Mouse (Mus musculus) T-helper 1 cell (primary cell): ENCODE results near the gene Tmco4.

Source experiments
- in situ Hi-C: fragments of 300-600 bp; cut with MboI, MseI; formaldehyde crosslinking; loops from one replicate; pipeline ENCODE4 v1.15.1; 2025; ENCODE audit warnings: high pct_unique_total_duplicates

Tmco4 gene

DNA sequence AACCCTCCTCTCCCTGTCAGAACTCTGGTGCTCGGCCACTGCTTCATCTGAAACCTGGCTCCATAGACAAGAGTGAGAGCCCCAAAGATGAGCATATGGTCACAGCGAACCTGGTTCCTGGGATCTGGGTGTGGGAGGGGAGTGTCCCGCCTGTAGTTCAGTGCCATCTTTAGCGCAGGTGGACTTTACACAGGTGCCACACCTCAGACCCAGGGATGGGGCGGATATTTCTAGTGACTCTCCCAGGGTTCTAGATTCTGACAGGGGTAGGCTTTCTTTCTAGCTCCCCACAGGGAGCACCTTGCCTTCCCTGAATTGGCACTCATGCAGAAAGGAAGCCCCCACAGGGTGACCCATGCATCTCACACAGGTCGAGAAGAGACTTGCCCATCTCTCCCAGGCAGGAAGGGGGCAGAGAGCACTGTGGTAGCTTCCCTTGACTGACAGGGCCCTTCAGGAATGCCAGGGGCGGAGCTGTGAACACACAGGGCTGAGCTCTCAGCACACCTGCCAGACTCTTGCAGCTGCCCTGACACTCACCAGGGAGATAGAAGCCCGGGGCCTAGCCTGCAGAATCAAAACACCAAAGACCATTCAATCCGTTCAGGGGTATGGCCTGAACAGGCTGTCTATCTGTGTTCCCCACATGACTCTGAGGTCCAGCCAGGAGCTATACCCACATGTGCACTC is 116.4 kb downstream of the Tmco4 start:
- in situ Hi-C loops = loop anchor here (5.0 to 10.0 kb wide), 2 partner anchors 133 to 226 kb away; partner anchors contain the start of genes Akr7a5 and Pqlc2

DNA sequence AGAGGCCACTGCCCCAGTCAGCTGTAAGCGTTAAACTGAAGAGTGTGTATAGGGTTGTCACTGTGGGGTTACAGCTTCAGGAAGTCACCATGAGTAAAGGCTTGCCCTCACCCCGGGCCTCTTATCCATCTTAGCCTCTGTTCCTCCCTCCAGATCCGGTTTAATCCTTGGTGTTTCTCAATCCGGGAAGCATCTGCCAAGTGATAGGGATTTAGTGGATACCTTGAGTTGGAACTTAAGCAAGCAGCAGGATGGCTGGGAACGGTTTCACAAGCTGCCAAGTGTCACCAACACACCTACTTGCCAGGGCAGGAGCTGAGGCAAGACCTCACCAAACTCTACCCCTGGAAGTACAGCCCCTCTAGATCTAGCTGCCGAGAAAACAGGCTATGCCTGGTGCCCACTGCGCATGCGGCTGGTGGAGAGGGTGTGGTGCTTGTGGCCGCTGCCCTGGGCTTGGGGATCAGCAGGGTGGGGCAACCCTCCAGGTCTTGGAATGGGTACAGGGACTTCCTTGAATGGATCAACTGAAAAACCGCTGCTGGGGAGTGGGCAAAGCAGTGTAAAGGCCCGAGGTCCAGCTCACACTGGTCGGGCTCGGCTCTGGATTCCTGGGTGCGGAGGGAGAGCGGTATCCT is 117.7 kb downstream of the Tmco4 start:
- in situ Hi-C loops = no loop called here

DNA sequence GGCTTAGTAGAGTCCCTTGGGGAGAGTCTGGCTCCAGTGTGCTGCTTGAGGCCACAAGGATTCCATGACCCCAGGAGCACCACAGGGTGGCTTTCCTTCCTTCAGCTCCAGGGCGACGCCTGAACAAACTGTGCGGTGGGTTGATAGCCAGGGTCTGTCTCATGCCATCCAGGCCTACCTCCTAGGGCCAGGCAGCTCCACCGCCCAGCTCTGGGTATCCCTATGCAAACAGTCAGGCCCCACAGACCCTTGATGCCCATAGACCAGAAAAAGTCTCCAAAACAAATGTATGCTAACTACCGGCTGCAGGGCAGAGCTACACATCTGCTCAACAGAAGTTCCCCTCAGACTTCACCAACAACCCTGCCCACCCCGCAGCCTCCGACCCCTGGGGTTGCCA is 118.4 kb downstream of the Tmco4 start:
- in situ Hi-C loops = no loop called here

DNA sequence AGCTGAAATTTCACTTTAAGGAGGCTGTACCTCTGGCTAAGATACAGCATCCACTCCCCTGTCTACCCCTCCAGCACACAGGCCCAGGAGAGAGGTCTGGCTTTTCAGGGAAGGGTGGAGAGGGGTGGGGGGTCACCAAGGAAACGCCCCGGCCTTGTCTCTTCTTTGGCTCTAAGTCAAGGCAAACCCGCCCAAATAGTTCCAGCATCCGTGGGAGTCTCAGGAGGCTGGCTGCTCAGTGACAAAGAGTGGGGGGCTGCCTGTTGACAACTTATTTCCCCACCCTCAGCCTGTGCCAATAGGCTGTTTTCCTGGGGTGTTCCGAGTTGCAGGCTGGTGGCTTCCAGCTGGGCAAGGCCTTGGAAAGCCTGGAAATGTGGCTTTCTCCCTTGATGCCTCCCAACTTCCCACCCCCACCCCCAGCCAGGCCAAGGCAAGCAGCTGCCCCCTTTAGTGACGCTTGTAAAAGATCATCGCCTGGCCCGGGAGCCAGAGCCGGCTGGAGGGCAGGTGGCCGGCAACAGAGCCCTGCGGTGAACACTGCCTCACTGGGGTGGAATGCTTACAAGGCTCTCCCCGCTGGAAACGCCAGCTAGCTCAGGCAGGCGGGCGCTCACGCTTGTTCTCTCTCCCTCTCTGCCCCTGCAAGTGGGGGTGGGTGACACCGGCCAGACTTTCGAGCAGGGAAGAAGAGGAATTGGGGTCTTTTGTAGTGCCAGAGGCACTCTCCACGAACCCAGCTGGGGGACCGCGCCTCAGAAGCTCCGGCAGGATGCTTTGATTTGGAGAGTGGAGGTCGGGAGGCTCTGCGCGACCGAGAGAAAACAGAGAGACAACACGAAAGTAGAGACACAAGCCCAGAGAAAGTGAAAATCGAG is 119.0 kb downstream of the Tmco4 start:
- in situ Hi-C loops = no loop called here

DNA sequence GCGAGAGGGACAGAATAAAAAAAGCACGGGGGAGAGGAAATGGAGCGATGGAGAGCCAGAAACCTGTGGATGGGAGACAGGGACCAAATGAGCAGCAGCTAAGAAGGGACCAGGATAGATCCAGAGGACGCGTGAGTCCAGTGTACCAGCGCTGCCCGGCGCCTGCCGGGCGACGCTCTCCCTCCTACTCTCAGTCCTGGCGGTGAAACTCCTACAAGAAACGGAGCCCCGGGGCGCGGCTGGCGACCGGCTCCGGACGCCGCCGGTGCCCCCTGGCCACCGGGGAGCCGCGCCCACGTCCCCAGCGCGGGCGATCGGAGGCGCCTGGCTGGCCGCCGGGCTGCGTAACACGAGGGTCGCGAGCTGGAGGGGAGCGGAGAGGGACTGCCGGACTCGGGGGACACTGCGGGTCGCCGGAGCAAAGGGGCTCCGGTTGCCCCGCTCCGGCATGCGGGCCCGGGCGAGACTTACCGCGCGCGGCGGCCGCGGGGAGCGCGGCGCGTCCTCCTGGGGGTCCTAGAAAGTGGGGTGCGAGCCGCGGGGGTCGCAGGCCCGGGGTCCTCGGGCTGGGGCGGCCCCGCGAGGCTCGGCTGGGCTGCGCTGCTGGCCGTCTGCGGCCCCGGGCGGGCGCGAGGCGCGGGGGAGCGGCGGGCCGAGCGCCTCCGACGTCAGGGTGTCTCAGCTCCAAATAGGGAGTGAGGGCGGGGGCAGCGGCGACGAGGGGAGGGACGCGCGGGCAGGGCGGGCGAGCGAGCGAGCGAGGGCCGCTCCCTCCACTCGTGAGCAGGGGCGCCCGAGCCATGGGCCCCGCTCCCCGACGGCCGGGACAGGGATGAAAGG is 119.9 kb downstream of the Tmco4 start, which contains the start of gene Nbl1:
Gene Nbl1 (minus strand): TSS at position 638 of the 840 bp plus-strand sequence.
- in situ Hi-C loops = no loop called here

DNA sequence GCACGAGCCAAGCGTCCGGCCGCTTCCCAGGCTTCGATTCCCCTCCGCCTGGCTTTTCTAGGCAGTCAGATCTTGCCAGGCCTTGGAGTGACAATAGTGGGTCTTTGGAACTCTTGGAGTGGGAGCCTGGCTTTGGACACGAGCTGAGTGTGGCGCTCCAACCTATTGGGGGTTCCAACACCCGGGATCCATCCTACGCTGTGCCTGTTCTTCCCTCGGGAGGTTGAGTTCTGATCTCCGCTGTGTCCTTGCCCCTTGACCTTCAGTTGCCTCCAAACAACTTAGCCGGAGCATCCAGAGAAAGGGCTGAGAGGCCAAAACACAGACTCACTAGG is 120.5 kb downstream of the Tmco4 start:
- in situ Hi-C loops = no loop called here

DNA sequence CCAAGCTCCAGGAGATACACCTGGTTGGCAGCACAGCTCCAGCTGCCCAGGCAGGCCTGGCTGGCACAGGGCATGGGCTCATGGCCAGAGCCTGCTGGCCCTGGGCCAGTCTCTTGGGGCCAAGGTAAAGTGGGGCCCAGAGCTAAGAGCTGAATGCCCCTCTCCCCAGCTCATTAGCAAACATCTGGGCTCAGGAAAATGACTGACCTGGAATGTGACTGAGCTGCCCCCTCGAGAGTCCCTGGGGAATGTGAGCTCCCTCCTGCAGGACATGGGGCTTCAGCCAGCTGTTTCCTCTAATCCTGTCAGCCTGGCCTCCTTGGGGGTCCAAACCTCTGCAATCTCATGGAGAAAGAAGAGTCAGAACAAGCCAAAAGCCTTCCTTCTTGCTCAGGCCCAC is 122.7 kb downstream of the Tmco4 start:
- in situ Hi-C loops = no loop called here

DNA sequence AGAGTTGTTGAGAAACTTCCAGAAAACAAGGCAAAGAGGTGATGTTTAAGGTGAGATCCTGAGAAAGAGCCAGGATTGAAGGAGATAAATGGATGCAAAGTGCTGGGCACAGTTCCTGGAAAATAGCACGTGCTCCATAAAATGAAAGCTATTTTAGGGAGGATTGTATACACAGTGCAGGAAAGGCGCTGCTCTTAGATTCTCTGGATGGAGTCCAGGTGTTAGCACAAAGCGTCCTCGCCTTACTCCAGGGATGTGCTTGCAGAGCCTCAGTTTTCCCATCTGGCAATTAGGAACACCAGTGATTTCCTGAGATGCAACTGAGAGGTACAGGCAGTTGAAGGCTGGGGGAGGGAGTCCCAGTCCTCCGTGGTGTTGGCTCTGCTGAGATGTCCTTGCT is 123.5 kb downstream of the Tmco4 start:
- in situ Hi-C loops = no loop called here

DNA sequence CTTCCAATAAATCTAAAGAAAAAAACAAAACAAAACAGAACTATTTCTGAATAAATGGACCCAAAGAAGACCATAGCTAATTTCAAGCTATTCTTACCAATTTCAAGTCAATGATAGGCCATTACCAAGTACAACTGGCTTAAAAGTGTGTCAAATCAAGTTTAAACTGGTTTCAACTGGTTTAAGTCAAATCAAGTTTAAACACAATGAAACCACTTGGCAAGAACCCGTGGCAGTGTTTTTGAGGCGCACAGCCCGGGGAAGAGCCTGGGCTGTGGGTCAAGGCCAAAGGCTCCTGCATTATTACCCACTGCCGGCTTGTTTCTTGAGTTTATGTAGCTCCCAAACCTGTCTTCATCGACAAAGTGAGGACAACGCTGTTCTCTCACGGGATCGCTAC is 127.6 kb downstream of the Tmco4 start:
- in situ Hi-C loops = no loop called here

DNA sequence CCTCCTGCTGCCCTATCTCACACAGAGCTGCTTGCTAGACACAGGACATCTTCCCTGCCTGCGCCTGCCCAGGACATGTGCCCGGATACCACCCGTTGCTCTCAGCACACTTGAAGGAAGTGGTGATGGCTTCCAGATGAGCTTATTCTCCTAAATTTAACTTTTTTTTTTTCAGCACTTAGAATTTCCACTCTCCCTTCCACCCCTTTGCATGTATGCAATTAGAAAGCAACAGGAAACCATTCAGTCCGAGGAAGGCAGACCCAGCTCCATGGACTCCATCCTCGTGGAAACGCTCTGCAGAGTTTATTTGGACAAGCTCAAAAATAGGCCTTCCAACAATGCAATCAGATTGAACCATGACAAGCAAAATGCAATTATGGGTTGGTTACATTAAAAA is 128.9 kb downstream of the Tmco4 start:
- in situ Hi-C loops = no loop called here

DNA sequence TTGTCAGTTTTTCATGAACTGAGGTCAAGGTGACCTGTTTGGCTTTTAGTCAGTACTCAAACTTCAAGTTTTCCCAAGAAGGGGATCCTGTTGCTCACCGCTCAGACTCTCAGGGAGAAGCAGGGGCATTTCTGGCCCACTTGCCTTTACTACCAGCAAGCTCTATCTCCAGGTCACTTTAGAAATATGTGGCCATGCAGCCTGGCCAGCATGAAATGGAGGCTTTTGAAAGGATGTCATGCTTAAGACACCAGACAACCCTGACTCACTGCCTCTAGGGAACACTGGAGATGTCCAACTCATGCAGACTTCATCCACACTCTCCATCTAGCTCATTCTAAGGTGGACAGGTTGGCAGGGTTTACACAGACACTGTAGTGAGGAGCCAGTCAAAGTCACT is 132.8 kb downstream of the Tmco4 start:
- in situ Hi-C loops = no loop called here
